Mouse (Mus musculus) limb, embryonic 12.5 days (tissue): ENCODE data around the gene Snrnp40. TPM values are rescaled to one million over a fixed set of nuclear protein-coding genes. Genes with fewer than 3 reads are reported as not detected.

ENCODE experiments used
- ATAC-seq: fragments of 200-750 bp; cut with Nextera tagmentation; 2 replicates; pipeline ENCODE4 v1.8.0; 2017; ENCODE audit warnings: low read depth, moderate TSS enrichment; ENCODE audit not compliant: insufficient number of reproducible peaks, insufficient read depth, low FRiP score, low TSS enrichment
- H3K27ac ChIP-seq: fragments of 300-500 bp; sonication (generic); 2 replicates; pipeline ENCODE4 v1.5.1; 2016; ENCODE audit warnings: mild to moderate bottlenecking, moderate library complexity
- H3K27me3 ChIP-seq: fragments of 300-500 bp; sonication (generic); 2 replicates; pipeline ENCODE4 v1.6.1; 2016; ENCODE audit warnings: mild to moderate bottlenecking, moderate library complexity
- H3K36me3 ChIP-seq: fragments of 300-500 bp; sonication (generic); 2 replicates; pipeline ENCODE4 v1.6.1; 2016; ENCODE audit warnings: mild to moderate bottlenecking, moderate library complexity
- H3K4me1 ChIP-seq: fragments of 300-500 bp; sonication (generic); replicated peaks from 2 replicates; pipeline ENCODE4 v1.6.1; 2016
- H3K4me2 ChIP-seq: fragments of 300-500 bp; sonication (generic); 2 replicates; pipeline ENCODE4 v1.6.1; 2016; ENCODE audit warnings: mild to moderate bottlenecking, moderate library complexity
- H3K4me3 ChIP-seq: fragments of 300-500 bp; sonication (generic); replicated peaks from 2 replicates; pipeline ENCODE4 v1.5.1; 2016; ENCODE audit warnings: mild to moderate bottlenecking
- H3K9ac ChIP-seq: fragments of 300-500 bp; sonication (generic); replicated peaks from 2 replicates; pipeline ENCODE4 v1.6.1; 2016; ENCODE audit warnings: mild to moderate bottlenecking, moderate library complexity
- H3K9me3 ChIP-seq: fragments of 300-500 bp; sonication (generic); 2 replicates; pipeline ENCODE4 v1.6.1; 2016; ENCODE audit warnings: mild to moderate bottlenecking, moderate library complexity
- whole genome bisulfite sequencing: fragments of 180-500 bp; shearing (Covaris S2); methylation state at CpG from one replicate; pipeline ENCODE4 v1.1.7; 2016; 5-methylcytosine and 5-hydroxymethylcytosine counted together
- polyA plus RNA-seq: library from polyadenylated mRNA; unstranded; fragments of >200 nt; fragmentation: Nextera tagmentation; extraction: Ambion mirVana; gene quantifications from 2 replicates; pipeline ENCODE4 v1.2.1, GENCODE M21; 2016

The Snrnp40 gene
- polyA plus RNA-seq, 1 experiment from 2014 or later = 212 TPM

- no peak for ATAC-seq
- 82% methylated on average over 2 of the region's 2 CpGs for WGBS
- peaks cover 95% of the 10 kb centered on the region for H3K36me3 ChIP-seq
Measured at GRCm38 (mm10) chr4:130380418-130380817, 20.5 kb downstream of the Snrnp40 start.

GRCm38 (mm10) chr4:130387256-130387655, 27.3 kb downstream of the Snrnp40 start:
- Histone ChIP-seq H3K27ac (no peak overlapping the region), H3K36me3 (peaks cover 81% of the 10 kb centered on the region)
- ATAC-seq = no peak

More at GRCm38 (mm10) chr4:130380418-130380817, 20.5 kb downstream of the Snrnp40 start:
- no peak overlapping the region for H3K4me2 ChIP-seq
- no peak overlapping the region for H3K27ac ChIP-seq
- H3K27me3 ChIP-seq = no peaks in the 10 kb centered on the region
- no peak overlapping the region for H3K4me3 ChIP-seq
- H3K4me1 ChIP-seq = no peaks in the 10 kb centered on the region
- H3K9ac ChIP-seq = no peak overlapping the region
- peaks cover 3% of the 10 kb centered on the region; the same call in 1 of the 2 replicates for H3K9me3 ChIP-seq

DNA sequence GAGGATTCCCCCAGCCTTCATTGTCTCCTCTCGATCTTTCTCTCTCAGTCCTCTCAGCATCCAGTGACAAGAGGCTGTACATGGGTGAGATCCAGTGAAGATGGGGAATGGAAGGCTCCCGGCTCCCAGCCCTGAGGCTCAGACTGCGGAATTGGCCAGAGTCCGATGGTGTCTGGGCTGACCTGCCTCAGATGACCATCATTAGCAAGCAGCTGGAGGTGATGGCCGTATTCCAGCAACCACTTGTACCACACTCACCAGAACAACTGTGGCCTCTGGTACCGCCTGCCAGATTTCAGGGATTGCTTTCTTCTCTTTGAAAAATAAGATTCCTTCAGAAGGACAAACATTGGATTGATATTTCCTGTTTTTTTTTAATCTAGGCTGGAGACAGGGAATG, 29.6 kb downstream of the Snrnp40 start:
- ATAC-seq = no peak
- no peak overlapping the region for H3K27ac ChIP-seq
- no peak overlapping the region for H3K4me3 ChIP-seq
- no peaks in the 10 kb centered on the region for H3K9me3 ChIP-seq
- 85% methylated on average over 6 of the region's 6 CpGs for WGBS
- H3K36me3 ChIP-seq = peaks cover 60% of the 10 kb centered on the region
- H3K9ac ChIP-seq = no peak overlapping the region
- H3K27me3 ChIP-seq = no peaks in the 10 kb centered on the region
- H3K4me1 ChIP-seq = no peaks in the 10 kb centered on the region; the same call in 1 of the 2 replicates
- no peak overlapping the region for H3K4me2 ChIP-seq

More at GRCm38 (mm10) chr4:130387256-130387655, 27.3 kb downstream of the Snrnp40 start:
- Histone ChIP-seq H3K9ac (no peak overlapping the region), H3K4me1 (no peaks in the 10 kb centered on the region), H3K27me3 (no peaks in the 10 kb centered on the region), H3K4me3 (no peak overlapping the region), H3K9me3 (no peaks in the 10 kb centered on the region), H3K4me2 (no peak overlapping the region)
- WGBS = 90% methylated on average over 3 of the region's 3 CpGs

DNA sequence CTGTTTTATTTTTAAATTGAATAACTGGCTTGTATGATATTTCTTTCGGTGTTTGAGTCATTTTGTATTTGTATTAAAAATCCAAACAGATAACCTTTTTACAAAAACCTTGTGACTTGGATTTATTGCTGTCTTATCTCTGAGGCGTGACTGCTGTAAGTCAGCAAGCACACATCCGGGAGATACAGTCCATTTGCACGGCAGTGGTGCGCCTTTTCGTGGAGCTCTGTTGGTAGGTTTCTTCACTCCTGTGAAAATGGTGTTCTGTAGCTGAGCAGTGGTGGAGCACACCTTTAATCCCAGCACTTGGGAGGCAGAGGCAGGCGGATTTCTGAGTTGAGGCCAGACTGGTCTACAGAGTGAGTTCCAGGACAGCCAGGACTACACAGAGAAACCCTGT, 30.0 kb downstream of the Snrnp40 start:
- WGBS = 94% methylated on average over 7 of the region's 7 CpGs
- no peak overlapping the region for H3K4me2 ChIP-seq
- no peaks in the 10 kb centered on the region for H3K9me3 ChIP-seq

DNA sequence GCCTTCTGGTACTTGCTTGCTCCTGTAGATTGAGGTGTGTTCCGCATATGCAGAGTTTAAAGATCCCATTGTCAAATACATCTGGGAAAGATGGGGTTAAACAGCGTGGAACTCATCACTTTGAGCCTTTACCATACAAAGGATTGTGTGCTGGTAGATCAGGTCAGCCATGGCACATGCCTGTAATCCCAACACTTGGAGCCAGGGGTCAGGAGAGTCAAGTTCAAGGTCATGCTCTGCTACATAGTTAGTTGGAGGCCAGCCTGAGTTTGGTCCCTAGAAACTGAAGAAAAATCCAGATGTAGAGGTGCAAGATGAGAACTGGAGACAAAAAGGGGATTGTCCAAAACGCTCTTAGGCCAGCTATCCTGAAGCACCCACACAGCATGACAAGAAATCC, 31.3 kb downstream of the Snrnp40 start:
- Histone ChIP-seq H3K4me2 (no peak overlapping the region), H3K9ac (no peak overlapping the region), H3K27ac (no peak overlapping the region), H3K27me3 (no peaks in the 10 kb centered on the region), H3K36me3 (peaks cover 44% of the 10 kb centered on the region), H3K4me3 (no peak overlapping the region), H3K4me1 (no peaks in the 10 kb centered on the region; the same call in 1 of the 2 replicates), H3K9me3 (no peaks in the 10 kb centered on the region)
- 75% methylated on average over 3 of the region's 3 CpGs for WGBS
- ATAC-seq = no peak

More for the DNA sequence above, 30.0 kb downstream of the Snrnp40 start:
- Histone ChIP-seq H3K4me1 (no peaks in the 10 kb centered on the region; the same call in 1 of the 2 replicates), H3K4me3 (no peak overlapping the region), H3K27me3 (no peaks in the 10 kb centered on the region), H3K9ac (no peak overlapping the region), H3K36me3 (peaks cover 55% of the 10 kb centered on the region), H3K27ac (no peak overlapping the region)
- ATAC-seq = no peak

Other genes starting within 250 kb of the Snrnp40 start
- not detected in 2 replicates for gene Hcrtr1, start 220.8 kb upstream of the Snrnp40 start, polyA plus RNA-seq
- 7.8 and 10.3 TPM in 2 replicates for gene Tinagl1, start 185.0 kb upstream of the Snrnp40 start, polyA plus RNA-seq
- not detected in 2 replicates for gene Gm853, start 137.7 kb upstream of the Snrnp40 start, polyA plus RNA-seq
- 199 and 205 TPM in 2 replicates for gene Serinc2, start 80.9 kb upstream of the Snrnp40 start, polyA plus RNA-seq
- gene Fabp3, start 51.5 kb upstream of the Snrnp40 start, polyA plus RNA-seq = 11.3 and 14.1 TPM in 2 replicates
- not detected in 2 replicates for gene Gm10570, start 51.5 kb upstream of the Snrnp40 start, polyA plus RNA-seq
- gene Zcchc17, start 189 bp upstream of the Snrnp40 start, polyA plus RNA-seq = 73.9 and 76.8 TPM in 2 replicates
- 4.0 and 5.2 TPM in 2 replicates for gene Nkain1, start 214.0 kb downstream of the Snrnp40 start, polyA plus RNA-seq